Mouse (Mus musculus) embryonic facial prominence, embryonic 13.5 days (tissue): ENCODE results near the gene Smim14. TPM values are rescaled to one million over a fixed set of nuclear protein-coding genes. Genes with fewer than 3 reads are reported as not detected.

Experiments used
- ATAC-seq: fragments of 200-750 bp; cut with Nextera tagmentation; 2 replicates; pipeline ENCODE4 v1.8.0; 2017; ENCODE audit warnings: low read depth; ENCODE audit not compliant: insufficient number of reproducible peaks, insufficient read depth, low FRiP score, low TSS enrichment
- H3K27ac ChIP-seq: fragments of 300-500 bp; sonication (generic); 2 replicates; pipeline ENCODE4 v1.5.1; 2015; ENCODE audit warnings: moderate library complexity, mild to moderate bottlenecking, inconsistent platforms
- H3K27me3 ChIP-seq: fragments of 300-500 bp; sonication (generic); 2 replicates; pipeline ENCODE4 v1.6.1; 2015; ENCODE audit warnings: mild to moderate bottlenecking, inconsistent platforms
- H3K36me3 ChIP-seq: fragments of 300-500 bp; sonication (generic); 2 replicates; pipeline ENCODE4 v1.6.1; 2015; ENCODE audit warnings: mild to moderate bottlenecking, inconsistent platforms
- H3K4me1 ChIP-seq: fragments of 300-500 bp; sonication (generic); 2 replicates; pipeline ENCODE4 v1.6.1; 2015; ENCODE audit warnings: inconsistent platforms
- H3K4me2 ChIP-seq: fragments of 300-500 bp; sonication (generic); 2 replicates; pipeline ENCODE4 v1.6.1; 2015; ENCODE audit warnings: moderate library complexity, mild to moderate bottlenecking, inconsistent platforms
- H3K4me3 ChIP-seq: fragments of 300-500 bp; sonication (generic); 2 replicates; pipeline ENCODE4 v1.5.1; 2015; ENCODE audit warnings: mild to moderate bottlenecking, inconsistent platforms
- H3K9ac ChIP-seq: fragments of 300-500 bp; sonication (generic); 2 replicates; pipeline ENCODE4 v1.6.1; 2015; ENCODE audit warnings: mild to moderate bottlenecking, inconsistent platforms
- H3K9me3 ChIP-seq: fragments of 300-500 bp; sonication (generic); 2 replicates; pipeline ENCODE4 v1.6.1; 2016; ENCODE audit warnings: inconsistent platforms
- WGBS: fragments of 180-500 bp; shearing (Covaris S2); methylation state at CpG from one replicate; pipeline ENCODE4 v1.1.7; 2015; ENCODE audit warnings: mixed read lengths; 5-methylcytosine and 5-hydroxymethylcytosine counted together
- polyA plus RNA-seq: library from polyadenylated mRNA; unstranded; fragments of >200 nt; fragmentation: Nextera tagmentation; extraction: Ambion mirVana; gene quantifications from 2 replicates; pipeline ENCODE4 v1.2.1, GENCODE M21; 2015

Gene Smim14
- polyA plus RNA-seq, 1 experiment from 2014 or later, result 102 TPM

DNA sequence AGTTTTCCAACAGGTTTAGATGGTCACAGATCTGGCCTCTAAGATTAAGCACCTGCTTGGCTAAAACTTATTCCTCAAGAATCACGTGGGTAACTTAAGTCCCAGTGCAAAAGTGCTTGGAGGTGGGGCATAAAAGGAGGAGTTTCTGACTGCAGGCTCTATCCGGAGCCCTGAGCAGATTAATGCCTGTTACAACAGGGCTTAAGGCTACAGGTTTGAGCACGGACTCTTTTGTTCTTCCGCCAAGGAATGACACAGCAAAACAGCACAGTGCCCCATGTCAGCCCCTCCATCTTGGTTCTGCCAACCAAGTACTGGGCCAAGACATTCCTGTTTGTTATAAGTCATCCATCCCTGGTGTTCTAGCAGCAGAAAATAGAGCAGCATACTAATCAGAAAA lies 108.7 kb downstream of the Smim14 start:
- Histone ChIP-seq H3K4me1 (no peaks in the 10 kb centered on the region), H3K9ac (no peak overlapping the region), H3K4me3 (no peak overlapping the region), H3K27me3 (no peaks in the 10 kb centered on the region), H3K9me3 (no peaks in the 10 kb centered on the region), H3K4me2 (no peak overlapping the region), H3K36me3 (peaks cover 37% of the 10 kb centered on the region), H3K27ac (no peak overlapping the region)
- 42% methylated on average over 4 of the region's 4 CpGs for WGBS
- ATAC-seq, result no peak

DNA sequence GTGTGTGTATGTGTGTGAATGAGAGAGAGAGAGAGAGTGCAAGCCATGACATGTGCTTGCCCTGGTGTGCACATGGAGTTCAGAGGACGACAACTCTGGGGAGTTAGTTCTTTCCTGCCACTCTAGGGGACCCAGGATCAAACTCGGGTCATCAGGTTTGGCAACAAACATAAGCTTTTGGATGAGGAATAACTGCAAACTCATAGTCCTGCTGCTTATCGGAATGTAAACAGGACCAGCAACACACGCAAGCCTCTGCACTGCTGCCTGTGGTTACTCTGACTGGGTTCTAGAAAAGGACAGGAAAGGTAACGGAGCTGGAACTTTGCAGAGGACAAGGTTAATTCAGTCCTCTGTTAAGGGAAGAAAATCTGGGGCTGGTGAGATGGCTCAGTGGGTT lies 111.7 kb downstream of the Smim14 start:
- no peaks in the 10 kb centered on the region for H3K4me1 ChIP-seq
- whole genome bisulfite sequencing, result 87% methylated on average over 5 of the region's 5 CpGs
- no peaks in the 10 kb centered on the region for H3K9me3 ChIP-seq
- no peak overlapping the region for H3K9ac ChIP-seq
- no peak for ATAC-seq
- H3K27me3 ChIP-seq, result no peaks in the 10 kb centered on the region
- no peak overlapping the region for H3K4me3 ChIP-seq
- no peak overlapping the region for H3K27ac ChIP-seq
- H3K4me2 ChIP-seq, result no peak overlapping the region
- H3K36me3 ChIP-seq, result peaks cover 66% of the 10 kb centered on the region

GRCm38 (mm10) chr5:65424215-65424614 lies 112.8 kb downstream of the Smim14 start:
- WGBS, result 90% methylated on average over 6 of the region's 6 CpGs
- no peak overlapping the region for H3K9ac ChIP-seq
- H3K9me3 ChIP-seq, result no peaks in the 10 kb centered on the region
- H3K27me3 ChIP-seq, result no peaks in the 10 kb centered on the region
- no peaks in the 10 kb centered on the region for H3K4me1 ChIP-seq
- H3K4me2 ChIP-seq, result no peak overlapping the region
- no peak overlapping the region for H3K27ac ChIP-seq
- no peak overlapping the region for H3K4me3 ChIP-seq
- peaks cover 70% of the 10 kb centered on the region for H3K36me3 ChIP-seq
- ATAC-seq, result no peak

DNA sequence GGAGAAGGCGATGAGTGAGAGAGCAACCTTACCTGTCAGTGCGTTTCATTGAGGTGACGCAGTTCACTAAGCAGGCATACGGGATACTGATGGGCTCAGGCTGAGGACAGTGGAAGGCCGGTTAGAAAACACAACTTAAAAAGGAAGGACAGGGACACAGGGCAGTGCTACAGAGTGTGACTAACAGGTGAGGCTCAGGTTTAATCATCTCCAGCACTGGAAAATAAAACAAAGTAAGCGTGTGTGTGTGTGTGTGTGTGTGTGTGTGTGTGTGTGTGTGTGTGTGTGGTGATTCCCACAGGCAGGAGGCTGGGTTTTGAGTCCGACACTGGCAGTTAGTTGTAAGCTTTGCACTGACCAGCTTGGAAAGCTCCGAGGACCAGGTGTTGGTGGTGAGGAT lies 114.2 kb downstream of the Smim14 start:
- ATAC-seq, result no peak
- Histone ChIP-seq H3K4me1 (no peaks in the 10 kb centered on the region), H3K9ac (no peak overlapping the region), H3K4me3 (no peak overlapping the region), H3K27me3 (no peaks in the 10 kb centered on the region), H3K4me2 (no peak overlapping the region), H3K36me3 (peaks cover 83% of the 10 kb centered on the region), H3K27ac (no peak overlapping the region), H3K9me3 (no peaks in the 10 kb centered on the region)
- WGBS, result 94% methylated on average over 8 of the region's 8 CpGs

- peaks cover 81% of the 10 kb centered on the region for H3K36me3 ChIP-seq
- no peaks in the 10 kb centered on the region for H3K27me3 ChIP-seq
- no peak overlapping the region for H3K4me3 ChIP-seq
- no peak for ATAC-seq
- H3K4me1 ChIP-seq, result peaks cover 8% of the 10 kb centered on the region
- no peak overlapping the region for H3K9ac ChIP-seq
- WGBS, result 80% methylated on average over 6 of the region's 6 CpGs
- H3K27ac ChIP-seq, result no peak overlapping the region
- H3K9me3 ChIP-seq, result no peaks in the 10 kb centered on the region
- no peak overlapping the region for H3K4me2 ChIP-seq
Observed at GRCm38 (mm10) chr5:65420822-65421221, 116.2 kb downstream of the Smim14 start.

DNA sequence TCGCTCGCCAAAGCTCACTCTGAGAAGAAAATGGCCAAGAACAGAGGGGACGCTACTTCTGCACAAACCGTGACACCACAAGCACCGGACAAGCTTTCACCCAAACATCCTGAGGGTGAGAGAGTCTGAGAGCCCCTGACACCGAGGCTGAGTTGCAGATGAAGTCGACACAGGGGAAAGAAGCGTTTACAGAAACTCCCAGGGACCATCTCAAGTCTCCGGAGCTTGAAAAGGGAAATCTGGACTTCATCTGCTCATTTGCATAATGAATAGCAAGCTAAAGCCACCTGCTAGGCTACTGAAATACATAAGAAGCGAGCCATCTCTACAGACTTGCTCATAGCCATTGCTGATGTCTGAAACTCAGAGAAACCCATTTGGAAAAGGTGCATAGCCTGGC lies 117.8 kb downstream of the Smim14 start:
- no peaks in the 10 kb centered on the region for H3K9me3 ChIP-seq
- H3K27me3 ChIP-seq, result no peaks in the 10 kb centered on the region
- no peak overlapping the region for H3K27ac ChIP-seq
- WGBS, result 75% methylated on average over 10 of the region's 10 CpGs
- peaks cover 10% of the 10 kb centered on the region for H3K4me1 ChIP-seq
- no peak overlapping the region for H3K9ac ChIP-seq
- peaks cover 67% of the 10 kb centered on the region for H3K36me3 ChIP-seq
- no peak for ATAC-seq
- no peak overlapping the region for H3K4me3 ChIP-seq
- H3K4me2 ChIP-seq, result no peak overlapping the region

DNA sequence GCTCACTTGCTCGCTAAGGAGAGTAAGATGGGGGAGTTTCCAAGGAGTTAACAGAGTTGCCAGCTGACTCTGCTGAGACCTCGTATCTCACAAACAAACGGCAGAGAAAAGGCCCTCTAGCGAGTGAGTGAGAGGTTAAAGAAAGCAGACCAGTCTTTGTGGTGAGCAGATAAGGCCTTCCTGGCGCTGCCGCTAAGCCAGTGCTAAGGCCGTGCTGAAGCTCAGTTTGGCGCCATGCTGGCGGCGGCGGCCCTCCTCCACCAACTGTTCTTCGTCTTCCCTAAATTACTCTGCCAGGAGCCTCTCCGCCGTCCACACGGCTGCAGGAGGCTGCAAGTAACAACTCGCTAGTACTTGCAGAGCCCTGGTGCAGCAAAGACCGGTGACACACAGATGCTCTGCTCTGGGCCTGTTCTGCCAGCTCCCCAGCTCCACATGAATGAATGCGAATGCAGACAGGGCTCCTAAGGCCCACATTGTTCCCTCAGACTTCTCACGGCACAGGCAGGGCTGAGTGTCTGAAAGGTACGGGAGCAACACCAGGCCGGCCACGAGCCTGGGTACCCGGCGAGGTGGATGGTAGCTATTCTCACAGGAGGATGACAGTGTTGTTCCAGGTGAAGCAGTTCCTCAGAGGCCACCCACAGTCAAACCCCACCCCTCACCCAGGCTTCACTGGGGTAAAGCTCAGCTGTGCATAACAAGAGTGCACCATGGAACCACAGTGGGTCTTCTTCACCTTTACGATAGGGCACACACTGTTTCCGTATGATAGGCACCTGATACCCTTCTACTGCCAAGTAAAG lies 121.1 kb downstream of the Smim14 start:
- no peaks in the 10 kb centered on the region for H3K27me3 ChIP-seq
- peak; percentile 83 for ATAC-seq
- H3K36me3 ChIP-seq, result peaks cover 55% of the 10 kb centered on the region
- H3K27ac ChIP-seq, result peak overlapping the region; percentile 92
- no peak overlapping the region for H3K4me3 ChIP-seq
- WGBS, result 19% methylated on average over 26 of the region's 26 CpGs
- peaks cover 10% of the 10 kb centered on the region for H3K4me1 ChIP-seq
- H3K9ac ChIP-seq, result peak overlapping the region; percentile 63
- peak overlapping the region; percentile 40 for H3K4me2 ChIP-seq
- H3K9me3 ChIP-seq, result no peaks in the 10 kb centered on the region

GRCm38 (mm10) chr5:65407989-65408388 lies 129.0 kb downstream of the Smim14 start:
- no peak overlapping the region for H3K27ac ChIP-seq
- H3K4me2 ChIP-seq, result no peak overlapping the region
- no peaks in the 10 kb centered on the region for H3K4me1 ChIP-seq
- WGBS, result 42% methylated on average over 12 of the region's 12 CpGs
- no peak for ATAC-seq
- 0 out of 2 replicates have a peak overlapping the region, but pooled peaks have one; percentile 1 for H3K9ac ChIP-seq
- H3K4me3 ChIP-seq, result no peak overlapping the region
- no peaks in the 10 kb centered on the region for H3K9me3 ChIP-seq
- peaks cover 82% of the 10 kb centered on the region for H3K36me3 ChIP-seq
- H3K27me3 ChIP-seq, result no peaks in the 10 kb centered on the region

DNA sequence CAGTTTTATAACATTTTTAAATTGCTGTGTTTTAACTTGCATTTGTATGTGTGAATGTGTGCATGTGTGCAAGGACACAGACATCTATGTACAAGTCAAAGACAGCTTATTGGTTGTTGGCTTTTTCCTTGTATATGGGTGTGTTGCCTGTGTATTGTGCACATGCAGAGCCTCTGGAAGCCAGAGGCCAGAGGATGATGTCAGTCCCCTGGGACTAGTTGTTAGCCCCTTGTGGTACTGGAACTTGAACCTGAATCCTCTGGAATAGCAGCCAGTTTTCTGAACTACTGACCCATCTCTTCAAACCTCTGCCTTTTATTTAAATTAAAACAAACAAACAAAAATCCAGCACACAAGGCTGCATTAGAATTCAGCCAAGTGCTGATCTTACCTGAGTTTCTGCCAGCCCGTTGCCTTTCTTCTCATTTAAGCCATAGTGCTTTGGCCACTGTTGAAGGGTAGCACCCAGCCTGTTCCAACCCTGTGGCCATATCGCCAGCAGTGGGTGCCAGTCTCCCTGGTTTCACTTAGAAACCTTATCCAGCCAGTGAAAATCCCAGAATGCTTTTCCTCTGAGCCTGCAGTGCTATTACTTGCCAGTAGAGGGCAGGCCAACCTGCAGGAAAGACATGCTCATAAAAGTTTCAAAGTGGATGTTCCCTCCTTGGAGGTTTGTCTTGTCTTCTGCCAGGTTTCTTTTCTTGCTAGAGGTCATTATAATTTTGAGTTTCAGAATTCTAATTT lies 135.6 kb downstream of the Smim14 start:
- ATAC-seq, result no peak
- Histone ChIP-seq H3K27ac (no peak overlapping the region), H3K4me2 (no peak overlapping the region), H3K4me3 (no peak overlapping the region), H3K36me3 (peaks cover 79% of the 10 kb centered on the region), H3K27me3 (no peaks in the 10 kb centered on the region), H3K9ac (no peak overlapping the region), H3K4me1 (no peaks in the 10 kb centered on the region), H3K9me3 (no peaks in the 10 kb centered on the region)
- 29% methylated on average over 2 of the region's 2 CpGs for WGBS

Other genes starting within 250 kb of the Smim14 start
- gene Rfc1, start 201.5 kb downstream of the Smim14 start, polyA plus RNA-seq, result 118 and 119 TPM in 2 replicates
- gene Klb, start 188.9 kb downstream of the Smim14 start, polyA plus RNA-seq, result 0.10 and 0.14 TPM in 2 replicates
- gene Rpl9, start 145.7 kb downstream of the Smim14 start, polyA plus RNA-seq, result 1,045 and 1,112 TPM in 2 replicates
- 69.3 and 72.5 TPM in 2 replicates for gene Lias, start 145.7 kb downstream of the Smim14 start, polyA plus RNA-seq
- gene Ugdh, start 101.2 kb downstream of the Smim14 start, polyA plus RNA-seq, result 152 and 179 TPM in 2 replicates
- not detected in 2 replicates for gene Gm43552, start 44.4 kb downstream of the Smim14 start, polyA plus RNA-seq
- 207 and 213 TPM in 2 replicates for gene Ube2k, start within 50 bp of the Smim14 start, polyA plus RNA-seq
- 80.2 and 89.0 TPM in 2 replicates for gene Pds5a, start 161.1 kb upstream of the Smim14 start, polyA plus RNA-seq
- 33.5 and 34.2 TPM in 2 replicates for gene N4bp2, start 226.3 kb upstream of the Smim14 start, polyA plus RNA-seq